10 mouse cellular contexts compared by ENCODE assay signal in the genomic region with DNA sequence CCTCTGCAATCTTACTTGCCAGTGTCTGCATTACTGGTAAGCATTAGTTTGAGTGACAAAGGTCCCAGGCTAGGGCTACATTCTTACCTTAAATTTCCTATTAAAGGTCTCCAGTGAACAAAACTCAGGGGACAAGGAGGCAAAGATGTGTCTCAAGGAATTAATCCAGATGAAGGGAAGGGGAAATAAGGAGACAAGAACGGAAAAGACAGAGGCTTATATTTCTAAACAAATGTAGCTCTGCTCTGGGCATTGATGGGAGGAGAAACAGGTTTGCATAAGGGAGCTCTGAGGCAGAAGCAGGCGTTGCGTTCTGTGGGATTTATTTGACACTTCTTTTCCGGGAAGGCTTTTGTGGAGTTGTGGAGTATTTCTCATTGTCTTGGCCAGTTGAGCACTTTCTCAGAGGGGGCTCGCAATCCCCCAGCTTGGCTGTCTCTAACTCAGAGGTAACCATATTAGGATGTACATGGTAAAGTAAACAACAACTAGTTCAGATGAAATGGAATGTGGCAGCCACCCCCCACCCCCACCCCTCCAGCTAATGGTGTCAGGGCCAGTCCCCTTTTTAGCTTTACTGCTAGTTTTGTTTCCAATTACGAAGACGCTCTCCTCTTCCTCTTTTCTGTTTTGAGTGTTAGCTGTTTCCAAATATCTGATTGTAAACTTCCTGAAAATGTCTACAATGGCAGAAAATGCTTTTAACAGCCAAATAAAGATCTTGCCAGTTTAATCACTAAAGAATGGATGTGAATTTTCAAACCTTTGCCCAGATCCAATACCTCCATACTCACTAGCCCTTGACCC.
DNase-seq lines count a peak whose midpoint lies in the region; ATAC-seq and TF ChIP-seq lines count a peak whose summit lies in the region.
"Had no signal": no experiment of that assay in that cellular context is flagged by ENCODE, and none has a peak within 500 bp of the region (broad histone marks: within the 10 kb centered on the region; RNA-seq: fewer than 3 reads in every experiment).

No protein-coding gene starts in this region.

- no peak overlapping the region for H3K4me2 ChIP-seq in forebrain, embryonic 16.5 days (ENCODE audit: low read length)
- peak overlapping the region; percentile 55 for H3K4me2 ChIP-seq in forebrain, embryonic 13.5 days
- peak overlapping the region; percentile 36 for H3K4me2 ChIP-seq in liver, postnatal 0 days (ENCODE audit: low read depth, low read length)

- peak overlapping the region; percentile 84 for H3K27ac ChIP-seq in forebrain, embryonic 10.5 days
- no peak overlapping the region for H3K27ac ChIP-seq in forebrain, embryonic 16.5 days (ENCODE audit: low read length)
- peak overlapping the region; percentile 57 for H3K27ac ChIP-seq in forebrain, embryonic 13.5 days
- H3K27ac ChIP-seq in liver, postnatal 0 days (ENCODE audit: low read depth): peak overlapping the region; percentile 45

- no peaks in the 10 kb centered on the region for H3K36me3 ChIP-seq in forebrain, embryonic 10.5 days (replicated peaks)
- H3K36me3 ChIP-seq in forebrain, embryonic 16.5 days (ENCODE audit: control insufficient read depth, insufficient read depth): no peaks in the 10 kb centered on the region
- no peaks in the 10 kb centered on the region for H3K36me3 ChIP-seq in forebrain, embryonic 13.5 days (ENCODE audit: poor library complexity, severe bottlenecking)
- no peaks in the 10 kb centered on the region for H3K36me3 ChIP-seq in liver, postnatal 0 days (replicated peaks; ENCODE audit: insufficient read depth, low read length)

- ATAC-seq in forebrain, embryonic 16.5 days: no peak
- ATAC-seq in forebrain, embryonic 13.5 days: no peak
- ATAC-seq in liver, postnatal 0 days: no peak
- ATAC-seq: inflammation-experienced regulatory T-cells, adult 6 months had no signal

- H3K9me3 ChIP-seq in forebrain, embryonic 10.5 days: no peaks in the 10 kb centered on the region
- H3K9me3 ChIP-seq in forebrain, embryonic 16.5 days (ENCODE audit: control insufficient read depth, low read length): no peaks in the 10 kb centered on the region
- H3K9me3 ChIP-seq in forebrain, embryonic 13.5 days (replicated peaks): no peaks in the 10 kb centered on the region
- H3K9me3 ChIP-seq in liver, postnatal 0 days (ENCODE audit: low read length): no peaks in the 10 kb centered on the region

- H3K9ac ChIP-seq in forebrain, embryonic 16.5 days (replicated peaks; ENCODE audit: low read depth, low read length): no peak overlapping the region
- H3K9ac ChIP-seq in forebrain, embryonic 13.5 days: no peak overlapping the region
- no peak overlapping the region for H3K9ac ChIP-seq in liver, postnatal 0 days (replicated peaks)

- TF ChIP-seq EP300 in liver, postnatal 0 days (IDR thresholded peaks at IDR 0.05; ENCODE audit: low read depth): no peak

- peak overlapping the region; percentile 44 for H3K4me3 ChIP-seq in forebrain, embryonic 10.5 days
- no peak overlapping the region for H3K4me3 ChIP-seq in forebrain, embryonic 16.5 days (replicated peaks; ENCODE audit: low read length)
- no peak overlapping the region; the same call in 1 of the 2 replicates for H3K4me3 ChIP-seq in forebrain, embryonic 13.5 days
- no peak overlapping the region for H3K4me3 ChIP-seq in liver, postnatal 0 days (ENCODE audit: low read depth, low read length)

- TF ChIP-seq CTCF in liver, postnatal 0 days (IDR thresholded peaks at IDR 0.05; ENCODE audit: low read depth): no peak

- DNase-seq in forebrain, embryonic 10.5 days (ENCODE audit: extremely low spot score, low spot score): no peak
- peak; percentile 65 for DNase-seq in 416B (ENCODE audit: low read depth)
- no peak for DNase-seq in liver, postnatal 0 days
- DNase-seq in thymus, postnatal 25 days: no peak
- DNase-seq in right cerebral cortex, postnatal 14 days: no peak
- DNase-seq in retina, embryonic 14.5 days (ENCODE audit: low spot score): no peak
- DNase-seq: cerebellum, adult 18-20 months had no signal

- H3K4me1 ChIP-seq in forebrain, embryonic 10.5 days: peaks cover 83% of the 10 kb centered on the region
- peaks cover 39% of the 10 kb centered on the region for H3K4me1 ChIP-seq in forebrain, embryonic 16.5 days (replicated peaks; ENCODE audit: control insufficient read depth, insufficient read depth, low read length)
- H3K4me1 ChIP-seq in forebrain, embryonic 13.5 days: peaks cover 74% of the 10 kb centered on the region
- peaks cover 43% of the 10 kb centered on the region for H3K4me1 ChIP-seq in liver, postnatal 0 days (ENCODE audit: insufficient read depth)

- H3K27me3 ChIP-seq in forebrain, embryonic 10.5 days (ENCODE audit: poor library complexity, severe bottlenecking): no peaks in the 10 kb centered on the region
- no peaks in the 10 kb centered on the region for H3K27me3 ChIP-seq in forebrain, embryonic 16.5 days (replicated peaks; ENCODE audit: control insufficient read depth, insufficient read depth, low read length)
- no peaks in the 10 kb centered on the region for H3K27me3 ChIP-seq in forebrain, embryonic 13.5 days
- no peaks in the 10 kb centered on the region for H3K27me3 ChIP-seq in liver, postnatal 0 days (ENCODE audit: insufficient read depth, low read length)

- WGBS in forebrain, embryonic 10.5 days: 3% methylated on average over 7 of the region's 7 CpGs
- WGBS in forebrain, embryonic 16.5 days: 10% methylated on average over 7 of the region's 7 CpGs
- 6% methylated on average over 7 of the region's 7 CpGs for WGBS in forebrain, embryonic 13.5 days
- WGBS in liver, postnatal 0 days (ENCODE audit: insufficient replicate concordance): 11% methylated on average over 7 of the region's 7 CpGs
